Mouse (Mus musculus) midbrain, embryonic 14.5 days (tissue): Measurements from ENCODE around the gene Apba1. TPM values are rescaled to one million over a fixed set of nuclear protein-coding genes. Genes with fewer than 3 reads are reported as not detected.

Experiments used
- ATAC-seq: fragments of 200-750 bp; cut with Nextera tagmentation; 2 replicates; pipeline ENCODE4 v1.8.0; 2017; ENCODE audit warnings: moderate number of reproducible peaks, moderate library complexity; ENCODE audit not compliant: low FRiP score, low TSS enrichment
- DNase-seq: peaks from one replicate; pipeline ENCODE4 v3.0.0-alpha.2; 2015
- H3K27ac ChIP-seq: fragments of 300-500 bp; sonication (generic); replicated peaks from 2 replicates; pipeline ENCODE4 v1.5.1; 2014; ENCODE audit warnings: mild to moderate bottlenecking, low read depth, low read length, moderate library complexity
- H3K27me3 ChIP-seq: fragments of 300-500 bp; sonication (generic); 2 replicates; pipeline ENCODE4 v1.6.1; 2014; ENCODE audit warnings: low read length, control low read depth, mixed read lengths; ENCODE audit not compliant: control insufficient read depth, insufficient read depth
- H3K36me3 ChIP-seq: fragments of 300-500 bp; sonication (generic); 2 replicates; pipeline ENCODE4 v1.6.1; 2014; ENCODE audit warnings: low read length, control low read depth; ENCODE audit not compliant: control insufficient read depth, insufficient read depth
- H3K4me1 ChIP-seq: fragments of 300-500 bp; sonication (generic); 2 replicates; pipeline ENCODE4 v1.6.1; 2014; ENCODE audit warnings: mild to moderate bottlenecking, antibody characterized with exemption, low read length, control low read depth; ENCODE audit not compliant: control insufficient read depth, insufficient read depth
- H3K4me2 ChIP-seq: fragments of 300-500 bp; sonication (generic); 2 replicates; pipeline ENCODE4 v1.6.1; 2014; ENCODE audit warnings: mild to moderate bottlenecking, low read length, moderate library complexity
- H3K4me3 ChIP-seq: fragments of 300-500 bp; sonication (generic); replicated peaks from 2 replicates; pipeline ENCODE4 v1.5.1; 2014; ENCODE audit warnings: low read depth, low read length
- H3K9ac ChIP-seq: fragments of 300-500 bp; sonication (generic); replicated peaks from 2 replicates; pipeline ENCODE4 v1.6.1; 2014; ENCODE audit warnings: mild to moderate bottlenecking, low read length, moderate library complexity
- H3K9me3 ChIP-seq: fragments of 300-500 bp; sonication (generic); 2 replicates; pipeline ENCODE4 v1.6.1; 2016; ENCODE audit warnings: low read length, control low read depth, mixed read lengths; ENCODE audit not compliant: control insufficient read depth
- WGBS: fragments of 180-500 bp; shearing (Covaris S2); extraction: QIAGEN DNeasy Blood & Tissue Kit; methylation state at CpG from one replicate; pipeline ENCODE4 v1.1.7; 2014; 5-methylcytosine and 5-hydroxymethylcytosine counted together
- polyA plus RNA-seq: library from polyadenylated mRNA; unstranded; fragments of >200 nt; fragmentation: Nextera tagmentation; extraction: Ambion mirVana; gene quantifications from 2 replicates; pipeline ENCODE4 v1.2.1, GENCODE M21; 2014

Apba1 gene
- polyA plus RNA-seq, 1 experiment from 2014 or later, result 10.9 TPM

DNA sequence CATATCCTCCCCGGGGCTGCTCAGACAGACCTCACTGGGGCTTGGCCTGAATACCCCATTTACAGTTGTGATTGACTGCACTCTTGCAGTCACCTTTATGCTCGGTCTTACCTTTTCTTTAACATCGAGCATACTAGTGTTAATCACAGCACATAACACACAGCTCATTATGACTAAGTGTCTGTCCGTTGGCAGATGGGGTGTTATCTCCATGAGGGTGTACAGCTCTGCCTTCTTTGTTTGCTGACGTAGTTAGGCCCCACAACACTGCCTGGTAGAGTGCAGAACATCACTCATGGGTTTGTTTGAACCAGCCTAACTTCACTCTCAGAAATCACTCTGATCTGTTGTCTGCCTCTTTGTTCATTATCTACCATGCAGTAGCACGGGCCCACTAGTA lies 33.9 kb downstream of the Apba1 start:
- 92% methylated on average over 6 of the region's 6 CpGs for WGBS

GRCm38 (mm10) chr19:23794491-23794890 lies 35.8 kb downstream of the Apba1 start:
- 64% methylated on average over 3 of the region's 3 CpGs for WGBS
- H3K27me3 ChIP-seq, result no peaks in the 10 kb centered on the region
- H3K36me3 ChIP-seq, result no peaks in the 10 kb centered on the region
- ATAC-seq (no peak), DNase-seq (no peak)
- H3K9ac ChIP-seq, result no peak overlapping the region
- H3K4me1 ChIP-seq, result no peaks in the 10 kb centered on the region; the same call in 1 of the 2 replicates
- H3K27ac ChIP-seq, result 0 out of 2 replicates have a peak overlapping the region, but pooled peaks have one; percentile 37
- no peaks in the 10 kb centered on the region for H3K9me3 ChIP-seq
- no peak overlapping the region for H3K4me2 ChIP-seq
- H3K4me3 ChIP-seq, result no peak overlapping the region

More for the DNA sequence above, 33.9 kb downstream of the Apba1 start:
- Histone ChIP-seq H3K36me3 (no peaks in the 10 kb centered on the region), H3K27me3 (no peaks in the 10 kb centered on the region), H3K27ac (no peak overlapping the region), H3K9me3 (no peaks in the 10 kb centered on the region), H3K4me3 (no peak overlapping the region), H3K4me1 (peaks cover 6% of the 10 kb centered on the region; the same call in 1 of the 2 replicates), H3K9ac (no peak overlapping the region), H3K4me2 (no peak overlapping the region)
- ATAC-seq (no peak), DNase-seq (no peak)

DNA sequence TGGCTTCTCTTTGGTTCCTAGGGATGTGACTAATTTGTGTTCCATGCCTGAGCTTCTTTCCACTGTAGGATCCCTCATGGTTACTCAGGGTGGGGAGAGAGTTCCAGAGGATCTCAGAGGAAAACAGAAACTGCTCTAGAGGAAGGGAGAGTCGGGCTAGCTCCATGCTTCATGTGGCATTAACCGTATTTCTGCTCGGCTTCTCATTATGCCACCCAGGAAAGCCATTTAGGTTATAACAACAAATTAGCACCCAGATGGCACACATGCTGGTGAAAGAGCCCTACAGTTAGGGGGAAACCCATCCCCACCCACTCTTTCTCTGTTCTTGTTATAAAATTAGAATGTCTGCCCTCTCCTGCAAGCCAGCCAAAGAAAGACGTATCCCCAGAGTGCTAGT lies 36.5 kb downstream of the Apba1 start:
- no peaks in the 10 kb centered on the region for H3K9me3 ChIP-seq
- DNase-seq (no peak), ATAC-seq (no peak)
- no peak overlapping the region for H3K4me2 ChIP-seq
- WGBS, result 70% methylated on average over 4 of the region's 4 CpGs
- H3K36me3 ChIP-seq, result no peaks in the 10 kb centered on the region
- no peak overlapping the region for H3K4me3 ChIP-seq
- H3K9ac ChIP-seq, result no peak overlapping the region
- no peaks in the 10 kb centered on the region for H3K27me3 ChIP-seq
- H3K27ac ChIP-seq, result peak overlapping the region; percentile 37; the same call in 1 of the 2 replicates
- no peaks in the 10 kb centered on the region; the same call in 1 of the 2 replicates for H3K4me1 ChIP-seq

GRCm38 (mm10) chr19:23801174-23801573 lies 42.5 kb downstream of the Apba1 start:
- 61% methylated on average over 1 of the region's 1 CpGs for WGBS
- ATAC-seq, result no peak

DNA sequence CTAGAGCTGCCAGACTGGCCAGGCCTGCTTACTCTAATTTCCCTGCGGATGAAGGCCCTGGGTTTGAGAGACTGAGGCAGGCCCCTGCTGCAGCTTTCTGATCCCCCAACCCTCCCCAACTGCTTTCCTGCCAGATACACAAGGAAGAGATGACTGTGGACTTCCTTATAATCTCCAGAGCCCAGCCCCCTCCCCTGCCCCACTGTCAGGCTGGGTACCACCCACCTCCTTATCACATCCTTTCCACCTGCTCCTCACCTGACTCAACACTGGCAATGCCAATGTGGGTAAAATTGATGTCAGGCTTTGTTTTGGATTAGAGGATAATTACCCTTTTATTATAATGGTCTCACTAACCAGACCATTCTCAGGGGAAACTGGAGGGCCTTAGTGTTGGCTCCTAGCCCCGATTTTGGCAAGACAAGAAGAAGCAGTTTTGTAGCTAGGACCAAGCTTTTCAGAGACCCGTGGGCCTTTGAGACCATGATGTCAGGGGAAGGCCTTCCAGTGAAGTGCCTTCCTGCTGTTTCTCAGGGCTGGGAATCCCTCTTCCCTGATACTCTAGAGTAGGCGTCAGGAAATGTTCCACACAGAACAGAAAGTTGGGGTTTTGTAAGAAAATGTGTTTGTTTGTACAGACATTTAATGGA lies 44.7 kb downstream of the Apba1 start:
- peak overlapping the region; percentile 55; the same call in 1 of the 2 replicates for H3K27ac ChIP-seq
- ATAC-seq (no peak), DNase-seq (peak; percentile 47)
- H3K9me3 ChIP-seq, result no peaks in the 10 kb centered on the region
- H3K9ac ChIP-seq, result no peak overlapping the region
- H3K27me3 ChIP-seq, result no peaks in the 10 kb centered on the region
- H3K36me3 ChIP-seq, result no peaks in the 10 kb centered on the region
- no peak overlapping the region for H3K4me2 ChIP-seq
- H3K4me1 ChIP-seq, result peaks cover 9% of the 10 kb centered on the region; the same call in 1 of the 2 replicates
- WGBS, result 69% methylated on average over 4 of the region's 4 CpGs
- H3K4me3 ChIP-seq, result no peak overlapping the region

More at GRCm38 (mm10) chr19:23801174-23801573, 42.5 kb downstream of the Apba1 start:
- no peaks in the 10 kb centered on the region for H3K36me3 ChIP-seq
- DNase-seq, result no peak
- no peaks in the 10 kb centered on the region for H3K9me3 ChIP-seq
- H3K27ac ChIP-seq, result no peak overlapping the region
- no peaks in the 10 kb centered on the region for H3K27me3 ChIP-seq
- no peak overlapping the region for H3K4me3 ChIP-seq
- no peak overlapping the region for H3K4me2 ChIP-seq
- H3K4me1 ChIP-seq, result peaks cover 9% of the 10 kb centered on the region; the same call in 1 of the 2 replicates
- no peak overlapping the region for H3K9ac ChIP-seq

GRCm38 (mm10) chr19:23806796-23807195 lies 48.1 kb downstream of the Apba1 start:
- no peaks in the 10 kb centered on the region for H3K36me3 ChIP-seq
- H3K9me3 ChIP-seq, result no peaks in the 10 kb centered on the region
- DNase-seq (no peak), ATAC-seq (no peak)
- peaks cover 7% of the 10 kb centered on the region; the same call in 1 of the 2 replicates for H3K4me1 ChIP-seq
- no peaks in the 10 kb centered on the region for H3K27me3 ChIP-seq
- H3K27ac ChIP-seq, result no peak overlapping the region
- WGBS, result 38% methylated on average over 6 of the region's 6 CpGs
- no peak overlapping the region for H3K4me3 ChIP-seq
- H3K4me2 ChIP-seq, result no peak overlapping the region
- no peak overlapping the region for H3K9ac ChIP-seq

- no peak for DNase-seq
- H3K4me3 ChIP-seq, result no peak overlapping the region
These were observed 48.7 kb downstream of the Apba1 start for GRCm38 (mm10) chr19:23807371-23807770.

DNA sequence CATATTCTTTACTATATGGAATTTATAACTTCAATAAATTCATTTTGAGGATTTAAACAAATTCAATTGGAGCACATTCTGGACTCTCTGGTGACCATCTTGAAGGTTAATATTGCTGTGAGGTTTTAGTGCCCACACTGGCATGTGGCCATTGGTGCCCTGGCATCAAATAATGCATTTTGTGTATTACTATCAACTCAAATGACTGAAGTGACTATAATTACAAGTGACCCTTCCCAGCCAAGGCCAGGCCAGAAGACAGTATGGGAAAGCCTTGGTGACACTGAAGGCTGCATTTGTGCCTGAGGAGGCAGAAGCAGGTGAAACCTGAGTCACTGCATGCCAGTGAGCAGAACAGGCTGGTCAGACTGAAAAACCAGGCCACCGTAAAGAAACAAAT lies 50.5 kb downstream of the Apba1 start:
- WGBS, result 89% methylated on average over 1 of the region's 1 CpGs

More at GRCm38 (mm10) chr19:23807371-23807770, 48.7 kb downstream of the Apba1 start:
- ATAC-seq, result no peak
- H3K9me3 ChIP-seq, result no peaks in the 10 kb centered on the region
- no peak overlapping the region for H3K27ac ChIP-seq
- H3K4me1 ChIP-seq, result peaks cover 7% of the 10 kb centered on the region; the same call in 1 of the 2 replicates
- 61% methylated on average over 8 of the region's 8 CpGs for whole genome bisulfite sequencing
- H3K36me3 ChIP-seq, result no peaks in the 10 kb centered on the region
- H3K9ac ChIP-seq, result no peak overlapping the region
- H3K4me2 ChIP-seq, result no peak overlapping the region
- H3K27me3 ChIP-seq, result no peaks in the 10 kb centered on the region

DNA sequence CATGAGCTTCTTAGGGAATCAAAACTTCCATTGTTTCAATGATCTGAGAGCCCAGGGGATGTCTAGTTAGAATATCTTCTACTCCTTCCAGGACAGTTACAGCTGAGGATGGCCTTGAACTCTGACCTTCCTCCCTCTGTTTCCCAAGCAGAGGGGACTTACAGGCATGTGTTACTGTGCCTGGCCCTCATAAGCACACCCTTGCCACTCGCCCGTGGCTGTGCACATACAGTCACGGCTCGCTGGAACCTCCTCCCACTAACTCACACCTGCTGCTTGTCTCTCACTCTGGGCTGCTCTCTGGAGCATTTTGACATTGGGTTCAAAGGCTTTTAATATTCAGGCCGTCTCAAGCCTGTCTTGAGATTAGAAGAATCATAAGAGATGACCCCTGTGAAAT lies 51.8 kb downstream of the Apba1 start:
- no peaks in the 10 kb centered on the region for H3K36me3 ChIP-seq

More for the DNA sequence above, 50.5 kb downstream of the Apba1 start:
- H3K4me2 ChIP-seq, result no peak overlapping the region
- H3K4me3 ChIP-seq, result no peak overlapping the region
- no peaks in the 10 kb centered on the region for H3K36me3 ChIP-seq
- H3K27me3 ChIP-seq, result no peaks in the 10 kb centered on the region
- no peaks in the 10 kb centered on the region for H3K4me1 ChIP-seq
- ATAC-seq (no peak), DNase-seq (no peak)
- H3K27ac ChIP-seq, result no peak overlapping the region
- no peaks in the 10 kb centered on the region for H3K9me3 ChIP-seq
- no peak overlapping the region for H3K9ac ChIP-seq

More for the DNA sequence above, 51.8 kb downstream of the Apba1 start:
- H3K4me2 ChIP-seq, result no peak overlapping the region
- H3K9me3 ChIP-seq, result no peaks in the 10 kb centered on the region
- DNase-seq, result no peak
- no peak for ATAC-seq
- 72% methylated on average over 5 of the region's 5 CpGs for WGBS
- no peak overlapping the region for H3K9ac ChIP-seq
- no peak overlapping the region for H3K4me3 ChIP-seq
- no peak overlapping the region for H3K27ac ChIP-seq
- H3K4me1 ChIP-seq, result no peaks in the 10 kb centered on the region
- H3K27me3 ChIP-seq, result no peaks in the 10 kb centered on the region
